Mouse (Mus musculus) urinary bladder, adult 18-20 months (tissue): Measurements from ENCODE around the gene Ranbp6.

ENCODE experiments used
- DNase-seq, 2 experiments: peaks; one replicate each; pipeline ENCODE4 v3.0.0; 2022; ENCODE audit warnings: low spot score in 2 of 2, mixed read lengths in 2 of 2

Ranbp6 gene

GRCm38 (mm10) chr19:29810022-29810421 is 2.8 kb downstream of the Ranbp6 start:
- no peak for DNase-seq

- DNase-seq = peak; percentile 95 to 98
Measured at GRCm38 (mm10) chr19:29805917-29806785, 6.6 kb downstream of the Ranbp6 start, which contains the start of gene 9930021J03Rik. 9930021J03Rik (minus strand) TSS chr19:29805989.

GRCm38 (mm10) chr19:29805101-29805916 is 7.5 kb downstream of the Ranbp6 start:
- DNase-seq = peak; percentile 66 to 71

- no peak for DNase-seq
Measured at GRCm38 (mm10) chr19:29803946-29804345, 8.8 kb downstream of the Ranbp6 start.

GRCm38 (mm10) chr19:29797371-29797770 is 15.4 kb downstream of the Ranbp6 start:
- DNase-seq = no peak

GRCm38 (mm10) chr19:29787997-29788396 is 24.8 kb downstream of the Ranbp6 start:
- no peak for DNase-seq

- no peak for DNase-seq
Measured at GRCm38 (mm10) chr19:29782914-29783313, 29.9 kb downstream of the Ranbp6 start.
